In the genomic region with DNA sequence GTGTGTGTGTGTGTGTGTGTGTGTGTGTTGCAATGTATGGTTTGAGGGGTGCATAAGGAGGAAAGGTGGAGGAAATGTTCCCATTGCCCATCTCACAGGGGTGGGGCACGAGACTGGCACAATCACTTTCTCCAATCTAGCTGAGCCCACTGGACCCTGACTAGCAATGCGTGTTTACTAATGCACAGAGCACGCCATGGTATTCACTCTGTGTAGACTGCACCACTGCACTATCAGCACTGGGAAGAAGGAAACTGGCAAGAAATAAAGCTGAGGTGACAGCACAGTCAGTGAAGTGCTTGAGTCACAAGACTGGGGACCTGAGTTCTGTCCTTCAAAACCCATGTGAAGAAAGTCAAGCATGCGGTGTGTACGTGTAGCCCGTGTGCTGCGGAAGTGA, we compare ENCODE assay signal across 24 mouse cellular contexts. TPM values are rescaled to one million over a fixed set of nuclear protein-coding genes. Genes with fewer than 3 reads are reported as not detected.
DNase-seq lines count a peak whose midpoint lies in the region; ATAC-seq and TF ChIP-seq lines count a peak whose summit lies in the region.
"Had no signal": no experiment of that assay in that cellular context is flagged by ENCODE, and none has a peak within 500 bp of the region (broad histone marks: within the 10 kb centered on the region; RNA-seq: fewer than 3 reads in every experiment).

No protein-coding gene starts in this region.

- peak; percentile 62; the same call in 1 of the 2 replicates for ATAC-seq in kidney, embryonic 15.5 days (replicated peaks; ENCODE audit: low FRiP score)
- peak; percentile 82 for ATAC-seq in kidney, postnatal 0 days (replicated peaks; ENCODE audit: low FRiP score, low read depth)
- ATAC-seq in kidney, embryonic 14.5 days (ENCODE audit: low FRiP score, low TSS enrichment), result no peak; the same call in 1 of the 2 replicates
- ATAC-seq: activated CD4-positive, CD25-positive, alpha-beta regulatory T cell, adult 4 months; CD4-positive, CD25-positive, alpha-beta regulatory T cell, adult 4 months; forebrain, embryonic 13.5 days; forebrain, embryonic 15.5 days; Patski had no signal

- H3K27ac ChIP-seq in kidney, embryonic 15.5 days, result 0 out of 2 replicates have a peak overlapping the region, but pooled peaks have one; percentile 29
- no peak overlapping the region for H3K27ac ChIP-seq in kidney, adult 2 months (ENCODE audit: insufficient read depth, low read depth, low read length)
- no peak overlapping the region for H3K27ac ChIP-seq in kidney, postnatal 0 days
- H3K27ac ChIP-seq in kidney, embryonic 14.5 days (ENCODE audit: low read depth, low read length), result no peak overlapping the region
- H3K27ac ChIP-seq: embryonic facial prominence, embryonic 10.5 days; embryonic facial prominence, embryonic 12.5 days; forebrain, embryonic 13.5 days; forebrain, embryonic 15.5 days had no signal

- peaks cover 6% of the 10 kb centered on the region; the same call in 1 of the 2 replicates for H3K4me1 ChIP-seq in kidney, embryonic 15.5 days
- no peaks in the 10 kb centered on the region for H3K4me1 ChIP-seq in kidney, adult 2 months (ENCODE audit: control insufficient read depth, insufficient read depth, low read length)
- no peaks in the 10 kb centered on the region for H3K4me1 ChIP-seq in kidney, postnatal 0 days (replicated peaks; ENCODE audit: insufficient read depth, low read length)
- H3K4me1 ChIP-seq in kidney, embryonic 14.5 days (ENCODE audit: control insufficient read depth, insufficient read depth, low read length), result no peaks in the 10 kb centered on the region
- H3K4me1 ChIP-seq: embryonic facial prominence, embryonic 10.5 days; embryonic facial prominence, embryonic 12.5 days; forebrain, embryonic 15.5 days had no signal

- DNase-seq in heart, adult 11 months, result peak; percentile 58
- no peak for DNase-seq in heart, postnatal 4 days
- no peak for DNase-seq in kidney, adult 2 months
- no peak for DNase-seq in kidney, postnatal 0 days (ENCODE audit: low spot score)
- DNase-seq: adrenal gland, adult 8-10 months; adrenal gland, postnatal 14 days; adrenal gland, postnatal 36 days; B cell, adult 2 months; cerebellum, adult 11-12 months; cerebellum, adult 2 months; cerebellum, adult 9-10 months; cerebellum, postnatal 10 days; cerebellum, postnatal 25 days had no signal

- no peak overlapping the region for H3K4me3 ChIP-seq in kidney, embryonic 15.5 days (replicated peaks)
- no peak overlapping the region for H3K4me3 ChIP-seq in kidney, adult 2 months (ENCODE audit: insufficient read depth, low read depth, low read length)
- no peak overlapping the region for H3K4me3 ChIP-seq in kidney, postnatal 0 days (replicated peaks; ENCODE audit: low read depth, low read length)
- no peak overlapping the region for H3K4me3 ChIP-seq in kidney, embryonic 14.5 days (ENCODE audit: low read length)
- H3K4me3 ChIP-seq: embryonic facial prominence, embryonic 10.5 days; embryonic facial prominence, embryonic 12.5 days; forebrain, embryonic 13.5 days; forebrain, embryonic 15.5 days had no signal

- H3K36me3 ChIP-seq in kidney, embryonic 15.5 days, result no peaks in the 10 kb centered on the region
- H3K36me3 ChIP-seq in kidney, adult 2 months (ENCODE audit: control insufficient read depth, insufficient read depth, low read length), result no peaks in the 10 kb centered on the region
- H3K36me3 ChIP-seq in kidney, postnatal 0 days (ENCODE audit: insufficient read depth, low read length), result no peaks in the 10 kb centered on the region
- no peaks in the 10 kb centered on the region for H3K36me3 ChIP-seq in kidney, embryonic 14.5 days (ENCODE audit: control insufficient read depth, insufficient read depth, low read length)
- H3K36me3 ChIP-seq: embryonic facial prominence, embryonic 10.5 days; embryonic facial prominence, embryonic 12.5 days; forebrain, embryonic 15.5 days; G1E had no signal

- H3K4me2 ChIP-seq in kidney, embryonic 15.5 days, result no peak overlapping the region
- H3K4me2 ChIP-seq in kidney, postnatal 0 days (ENCODE audit: low read length), result no peak overlapping the region
- no peak overlapping the region for H3K4me2 ChIP-seq in kidney, embryonic 14.5 days (replicated peaks; ENCODE audit: low read depth, low read length)
- H3K4me2 ChIP-seq: embryonic facial prominence, embryonic 12.5 days; forebrain, embryonic 13.5 days; forebrain, embryonic 15.5 days had no signal

- 78% methylated on average over 7 of the region's 7 CpGs for WGBS in kidney, embryonic 15.5 days
- WGBS in kidney, adult 2 months, result 76% methylated on average over 7 of the region's 7 CpGs
- WGBS in kidney, postnatal 0 days, result 70% methylated on average over 7 of the region's 7 CpGs
- WGBS in kidney, embryonic 14.5 days, result 77% methylated on average over 7 of the region's 7 CpGs

- H3K9me3 ChIP-seq in kidney, embryonic 15.5 days (replicated peaks), result no peaks in the 10 kb centered on the region
- H3K9me3 ChIP-seq in kidney, postnatal 0 days (replicated peaks; ENCODE audit: low read length), result no peaks in the 10 kb centered on the region
- H3K9me3 ChIP-seq in kidney, embryonic 14.5 days (ENCODE audit: control insufficient read depth, low read length), result no peaks in the 10 kb centered on the region
- H3K9me3 ChIP-seq: embryonic facial prominence, embryonic 10.5 days; embryonic facial prominence, embryonic 12.5 days; forebrain, embryonic 13.5 days; forebrain, embryonic 15.5 days had no signal

- H3K9ac ChIP-seq in kidney, embryonic 15.5 days, result no peak overlapping the region
- H3K9ac ChIP-seq in kidney, postnatal 0 days (ENCODE audit: low read depth, low read length), result no peak overlapping the region
- no peak overlapping the region for H3K9ac ChIP-seq in kidney, embryonic 14.5 days (ENCODE audit: low read depth, low read length)
- H3K9ac ChIP-seq: embryonic facial prominence, embryonic 12.5 days; forebrain, embryonic 13.5 days; forebrain, embryonic 15.5 days had no signal

- TF ChIP-seq CTCF in kidney, adult 2 months (conservative IDR thresholded peaks at IDR 0.05; ENCODE audit: insufficient read depth, insufficient read length, low read depth, low read length), result no peak
- TF ChIP-seq CTCF in kidney, postnatal 0 days (IDR thresholded peaks at IDR 0.05; ENCODE audit: low read depth), result no peak

- no peak for TF ChIP-seq POLR2A in kidney, adult 2 months (IDR thresholded peaks at IDR 0.05; ENCODE audit: low read depth, low read length)

- no peaks in the 10 kb centered on the region for H3K27me3 ChIP-seq in kidney, embryonic 15.5 days
- no peaks in the 10 kb centered on the region; the same call in 1 of the 2 replicates for H3K27me3 ChIP-seq in kidney, adult 2 months (replicated peaks; ENCODE audit: control insufficient read depth, insufficient read depth, low read length)
- no peaks in the 10 kb centered on the region for H3K27me3 ChIP-seq in kidney, postnatal 0 days (ENCODE audit: insufficient read depth, low read length)
- H3K27me3 ChIP-seq in kidney, embryonic 14.5 days (ENCODE audit: control insufficient read depth, insufficient read depth, low read length), result no peaks in the 10 kb centered on the region
- H3K27me3 ChIP-seq: CH12.LX; embryonic facial prominence, embryonic 12.5 days; forebrain, embryonic 13.5 days; forebrain, embryonic 15.5 days; Patski had no signal

RNA-seq across cellular contexts. Expression of gene Grip1, which starts 17.8 kb away (rescaled TPM):
- 1 to 10 TPM; 2.6 to 3.1 TPM for total RNA-seq in heart, postnatal 4 days (2021)
- 3.3 and 4.1 TPM in 2 replicates for polyA plus RNA-seq in kidney, embryonic 15.5 days (2015; fragmentation: Nextera tagmentation; extraction: Ambion mirVana)
- polyA plus RNA-seq in kidney, adult 2 months (2012; rRNA removed), result 2.5 and 2.7 TPM in 2 replicates
- polyA plus RNA-seq in kidney, postnatal 0 days (2015; fragmentation: Nextera tagmentation; extraction: Ambion mirVana), result 3.1 and 3.2 TPM in 2 replicates
- 5.3 and 5.4 TPM in 2 replicates for polyA plus RNA-seq in kidney, embryonic 14.5 days (2014; fragmentation: Nextera tagmentation; extraction: Ambion mirVana)
- polyA plus RNA-seq: CD4-positive, CD25-positive, alpha-beta regulatory T cell, adult 4 months; G1E had no signal
